Mouse (Mus musculus) bone marrow macrophage, adult 2 months (primary cell): ENCODE data around the gene Ada.

Experiments
- CTCF ChIP-seq: IDR thresholded peaks from 2 replicates; pipeline ENCODE4 v1.5.1; 2012; ENCODE audit warnings: low read depth, mild to moderate bottlenecking, low read length, moderate library complexity
- POLR2A ChIP-seq: IDR thresholded peaks from 2 replicates; pipeline ENCODE4 v1.6.1; 2012; ENCODE audit warnings: mild to moderate bottlenecking, low read depth, low read length, borderline replicate concordance

DNA sequence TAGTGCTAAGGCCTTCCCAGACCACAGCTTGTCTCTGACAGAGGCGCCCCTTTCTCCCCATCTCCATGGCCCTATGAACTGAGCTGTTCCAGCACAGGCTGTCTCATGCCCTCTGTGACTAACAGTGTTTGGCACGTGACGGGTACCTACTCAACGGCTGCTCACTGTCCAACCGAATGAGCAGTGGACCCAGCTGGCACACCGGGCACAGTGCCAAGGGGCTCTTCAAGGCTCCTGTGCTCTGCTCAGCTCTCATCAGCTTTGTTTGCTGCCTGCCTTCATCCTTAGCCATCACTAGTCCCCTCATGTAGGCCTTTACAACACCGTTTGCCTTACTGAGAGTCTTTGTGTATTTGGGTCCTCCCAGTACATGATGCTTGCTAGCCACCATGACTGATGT lies 27.5 kb downstream of the Ada start:
- TF ChIP-seq POLR2A = no peak
- TF ChIP-seq CTCF = no peak
